Mouse (Mus musculus) CH12.LX (cell line): ENCODE results near the gene Lrrn3. TPM values are rescaled to one million over a fixed set of nuclear protein-coding genes. Genes with fewer than 3 reads are reported as not detected.

Experiments used
- DNase-seq: peaks from one replicate; pipeline ENCODE4 v3.0.0-alpha.2; 2013; ENCODE audit errors: extremely low read depth
- H3K27ac ChIP-seq: 2 replicates; pipeline ENCODE4 v1.5.1; 2012; ENCODE audit warnings: low read depth, mild to moderate bottlenecking, control low read depth, moderate library complexity; ENCODE audit not compliant: insufficient read depth
- H3K27me3 ChIP-seq: replicated peaks from 2 replicates; pipeline ENCODE3; 2012; ENCODE audit warnings: inconsistent platforms
- H3K36me3 ChIP-seq, 2 experiments: replicated peaks in 1 of 2; 2 replicates each; pipeline versions ENCODE3 to v1.6.1; 2012; ENCODE audit warnings: inconsistent platforms in 1 of 2, low read length in 1 of 2, mild to moderate bottlenecking in 1 of 2, mixed read lengths in 1 of 2, moderate library complexity in 1 of 2; ENCODE audit not compliant: control insufficient read depth in 1 of 2, insufficient read depth in 1 of 2
- H3K4me1 ChIP-seq, 2 experiments: 2 replicates each; pipeline ENCODE4 v1.6.1; 2012; ENCODE audit warnings: inconsistent platforms in 1 of 2, moderate library complexity in 1 of 2; ENCODE audit not compliant: insufficient read depth in 2 of 2, control insufficient read depth in 1 of 2
- H3K4me2 ChIP-seq: 2 replicates; pipeline ENCODE4 v1.6.1; 2012; ENCODE audit warnings: low read depth, mild to moderate bottlenecking, control low read depth; ENCODE audit not compliant: poor library complexity, insufficient read depth, severe bottlenecking
- H3K4me3 ChIP-seq, 3 experiments: fragments of 150-350 bp in 1 of 3; sonication (generic) in 1 of 3; replicated peaks in 1 of 3; 2 replicates each; pipeline versions ENCODE3 to v1.5.1; 2011 to 2012; ENCODE audit warnings: low read depth in 2 of 3, low read length in 2 of 3, mild to moderate bottlenecking in 2 of 3, moderate library complexity in 2 of 3, control low read depth in 1 of 3, improper control_type of control experiment in 1 of 3, inconsistent platforms in 1 of 3, mixed read lengths in 1 of 3; ENCODE audit not compliant: poor library complexity in 1 of 3
- H3K79me2 ChIP-seq: replicated peaks from 2 replicates; pipeline ENCODE4 v1.6.1; 2012; ENCODE audit warnings: mild to moderate bottlenecking, moderate library complexity; ENCODE audit not compliant: control insufficient read depth, poor library complexity, insufficient read depth, severe bottlenecking; ENCODE audit errors: extremely low read depth
- H3K9ac ChIP-seq: 2 replicates; pipeline ENCODE4 v1.6.1; 2012; ENCODE audit warnings: low read depth, mild to moderate bottlenecking, control low read depth, moderate library complexity; ENCODE audit not compliant: insufficient read depth
- H3K9me3 ChIP-seq: replicated peaks from 2 replicates; pipeline ENCODE3; 2012; ENCODE audit warnings: low read length, inconsistent platforms, mixed read lengths
- CTCF ChIP-seq, 2 experiments: IDR thresholded peaks in 1 of 2; conservative IDR thresholded peaks in 1 of 2; 2 replicates each; pipeline ENCODE4 v1.5.1; 2011 to 2012; ENCODE audit warnings: low read depth in 2 of 2, low read length in 2 of 2, improper control_type of control experiment in 1 of 2, inconsistent platforms in 1 of 2, mild to moderate bottlenecking in 1 of 2, moderate library complexity in 1 of 2
- EP300 ChIP-seq: IDR thresholded peaks from 2 replicates; pipeline ENCODE4 v1.6.1; 2011; ENCODE audit warnings: low read length, improper control_type of control experiment
- HCFC1 ChIP-seq: IDR thresholded peaks from 2 replicates; pipeline ENCODE4 v1.6.1; 2012; ENCODE audit warnings: low read depth, mild to moderate bottlenecking, inconsistent platforms, low read length, improper control_type of control experiment
- IRF4 ChIP-seq: IDR thresholded peaks from 2 replicates; pipeline ENCODE4 v1.6.1; 2014; ENCODE audit warnings: low read depth, mild to moderate bottlenecking, inconsistent platforms, low read length, improper control_type of control experiment
- JUN ChIP-seq: IDR thresholded peaks from 2 replicates; pipeline ENCODE4 v1.6.1; 2011; ENCODE audit warnings: low read depth, mild to moderate bottlenecking, low read length, improper control_type of control experiment, moderate library complexity; ENCODE audit not compliant: insufficient read depth
- JUND ChIP-seq: conservative IDR thresholded peaks from 2 replicates; pipeline ENCODE4 v1.6.1; 2011; ENCODE audit warnings: low read depth, low read length, improper control_type of control experiment
- KAT2A ChIP-seq: IDR thresholded peaks from 2 replicates; pipeline ENCODE4 v1.6.1; 2012; ENCODE audit warnings: low read length, improper control_type of control experiment, inconsistent platforms; ENCODE audit not compliant: insufficient replicate concordance
- NELFE ChIP-seq: IDR thresholded peaks from 2 replicates; pipeline ENCODE4 v1.6.1; 2011; ENCODE audit warnings: low read depth, low read length, improper control_type of control experiment
- POLR2AphosphoS2 ChIP-seq: IDR thresholded peaks from 2 replicates; pipeline ENCODE4 v1.6.1; 2011; ENCODE audit warnings: low read depth, low read length, improper control_type of control experiment
- RAD21 ChIP-seq: IDR thresholded peaks from 2 replicates; pipeline ENCODE4 v1.6.1; 2011; ENCODE audit warnings: low read depth, mild to moderate bottlenecking, low read length, improper control_type of control experiment, moderate library complexity
- RCOR1 ChIP-seq: conservative IDR thresholded peaks from 2 replicates; pipeline ENCODE4 v1.6.1; 2012; ENCODE audit warnings: low read depth, mild to moderate bottlenecking, inconsistent platforms, low read length, improper control_type of control experiment
- SMC3 ChIP-seq: IDR thresholded peaks from 2 replicates; pipeline ENCODE4 v1.6.1; 2011; ENCODE audit warnings: low read depth, low read length, improper control_type of control experiment
- TBP ChIP-seq: conservative IDR thresholded peaks from 2 replicates; pipeline ENCODE4 v1.6.1; 2011; ENCODE audit warnings: low read depth, low read length, improper control_type of control experiment
- ZMIZ1 ChIP-seq: IDR thresholded peaks from 2 replicates; pipeline ENCODE4 v1.6.1; 2012; ENCODE audit warnings: low read depth, mild to moderate bottlenecking, inconsistent platforms, low read length, improper control_type of control experiment
- dilution Hi-C: fragments of 300-500 bp; cut with MboI; formaldehyde crosslinking; loops from 2 replicates; pipeline ENCODE4 v1.14.3; 2020; ENCODE audit warnings: low sequenced_read_pairs; ENCODE audit not compliant: extremely low pct_unique_long_range_greater_than_20kb, extremely low pct_ligation_motif_present
- in situ Hi-C: fragments of 300-500 bp; cut with MboI; formaldehyde crosslinking; loops from 3 replicates; pipeline ENCODE4 v1.14.3; 2019; ENCODE audit warnings: low sequenced_read_pairs, low pct_ligation_motif_present, low pct_unique_long_range_greater_than_20kb, mixed read lengths
- polyA plus RNA-seq: library from polyadenylated mRNA; unstranded; fragments of >175 nt; gene quantifications from 2 replicates; pipeline ENCODE4 v1.2.1, GENCODE M21; 2012; ENCODE audit warnings: low read depth; ENCODE audit not compliant: insufficient read length
- total RNA-seq, 2 experiments: library from RNA; depleted of rRNA; stranded (reverse); fragments of 300-350 nt in 1 of 2; fragments of >200 nt in 1 of 2; gene quantifications; 2 replicates each; pipeline ENCODE4 v1.2.3; 2012 to 2014

The Lrrn3 gene
- total and polyA plus RNA-seq, 3 experiments = not detected

- no peaks in the 10 kb centered on the region for H3K27me3 ChIP-seq
- DNase-seq = no peak
- TF ChIP-seq JUN = no peak
- no peak for TF ChIP-seq NELFE
- TF ChIP-seq ZMIZ1 = no peak
- TF ChIP-seq KAT2A = no peak
- no peak for TF ChIP-seq RAD21
- TF ChIP-seq, all 38 proteins: peak for 0
Measured at GRCm38 (mm10) chr12:41510588-41510987, 24.4 kb upstream of the Lrrn3 start.

GRCm38 (mm10) chr12:41508610-41509009 lies 22.4 kb upstream of the Lrrn3 start:
- no peaks in the 10 kb centered on the region for H3K36me3 ChIP-seq
- H3K79me2 ChIP-seq = no peaks in the 10 kb centered on the region
- no peaks in the 10 kb centered on the region for H3K27me3 ChIP-seq
- no peaks in the 10 kb centered on the region for H3K4me1 ChIP-seq
- H3K4me3 ChIP-seq = no peak overlapping the region
- H3K9ac ChIP-seq = no peak overlapping the region
- H3K27ac ChIP-seq = no peak overlapping the region
- DNase-seq = no peak
- TF ChIP-seq TBP = no peak
- no peak for TF ChIP-seq HCFC1
- no peak for TF ChIP-seq RCOR1
- TF ChIP-seq ZMIZ1 = no peak
- no peak for TF ChIP-seq SMC3
- no peak for TF ChIP-seq JUND
- no peak for TF ChIP-seq POLR2AphosphoS2
- TF ChIP-seq RAD21 = no peak
- no peak for TF ChIP-seq JUN
- no peak overlapping the region for H3K4me2 ChIP-seq
- in situ Hi-C loops = no loop called here
- no peaks in the 10 kb centered on the region for H3K9me3 ChIP-seq
- dilution Hi-C loops = no loop called here

More at GRCm38 (mm10) chr12:41510588-41510987, 24.4 kb upstream of the Lrrn3 start:
- no peaks in the 10 kb centered on the region for H3K79me2 ChIP-seq
- H3K9me3 ChIP-seq = no peaks in the 10 kb centered on the region
- no peak overlapping the region for H3K4me3 ChIP-seq
- H3K27ac ChIP-seq = no peak overlapping the region
- dilution Hi-C loops (no loop called here), in situ Hi-C loops (no loop called here)
- no peaks in the 10 kb centered on the region for H3K4me1 ChIP-seq
- H3K4me2 ChIP-seq = no peak overlapping the region
- no peak overlapping the region for H3K9ac ChIP-seq
- no peaks in the 10 kb centered on the region for H3K36me3 ChIP-seq

GRCm38 (mm10) chr12:41500049-41500820 lies 14.0 kb upstream of the Lrrn3 start:
- peak; percentile 40 for DNase-seq
- Histone ChIP-seq H3K36me3 (no peaks in the 10 kb centered on the region), H3K79me2 (no peaks in the 10 kb centered on the region), H3K9ac (no peak overlapping the region), H3K4me1 (peaks cover 0 to 10% of the 10 kb centered on the region in 2 experiments; a peak in 2 of 4 replicates), H3K4me3 (no peak overlapping the region), H3K9me3 (no peaks in the 10 kb centered on the region)
- TF ChIP-seq EP300 (no peak), NELFE (no peak), TBP (no peak), IRF4 (peak; percentile 43; the same call in 1 of the 2 replicates), CTCF (conservative IDR thresholded peaks at IDR 0.05 in 1 of 2, IDR thresholded peaks at IDR 0.05 in 1 of 2; ENCODE audit: low read depth in 2 of 2, low read length in 2 of 2) (no peak)
- TF ChIP-seq, all 38 proteins: peak for 1
- in situ Hi-C loops = no loop called here
- Histone ChIP-seq H3K27me3 (no peaks in the 10 kb centered on the region), H3K27ac (no peak overlapping the region), H3K4me2 (0 out of 2 replicates have a peak overlapping the region, but pooled peaks have one; percentile 13)
- dilution Hi-C loops = no loop called here
